Mouse (Mus musculus): ENCODE data around the gene Podxl2. TPM values are rescaled to one million over a fixed set of nuclear protein-coding genes. Genes with fewer than 3 reads are reported as not detected.

The Podxl2 gene
- total RNA-seq, 2 experiments from 2014 or later, result 0.92 TPM; not detected in 1

DNA sequence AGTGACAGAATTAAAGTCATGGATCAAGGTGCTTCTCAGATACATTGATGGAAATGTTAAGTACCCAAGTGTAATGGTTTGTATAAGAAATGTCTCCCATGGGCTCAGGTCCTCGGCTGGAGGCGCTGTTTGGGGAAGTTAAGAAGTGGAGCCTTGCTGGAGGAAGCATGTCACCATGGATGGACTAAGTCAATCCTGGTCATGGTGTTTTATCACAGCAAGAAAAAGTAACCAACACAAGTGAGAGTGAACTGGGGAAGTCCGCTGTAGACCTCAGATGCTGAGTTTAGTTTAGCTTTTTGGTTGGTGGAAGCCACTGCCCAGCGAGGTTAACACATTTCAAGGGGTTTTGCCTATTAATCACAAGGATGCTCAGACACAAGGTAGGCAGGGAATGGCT lies 45.3 kb downstream of the Podxl2 start:
- ATAC-seq (replicated peaks; ENCODE audit: poor library complexity), result no peak

DNA sequence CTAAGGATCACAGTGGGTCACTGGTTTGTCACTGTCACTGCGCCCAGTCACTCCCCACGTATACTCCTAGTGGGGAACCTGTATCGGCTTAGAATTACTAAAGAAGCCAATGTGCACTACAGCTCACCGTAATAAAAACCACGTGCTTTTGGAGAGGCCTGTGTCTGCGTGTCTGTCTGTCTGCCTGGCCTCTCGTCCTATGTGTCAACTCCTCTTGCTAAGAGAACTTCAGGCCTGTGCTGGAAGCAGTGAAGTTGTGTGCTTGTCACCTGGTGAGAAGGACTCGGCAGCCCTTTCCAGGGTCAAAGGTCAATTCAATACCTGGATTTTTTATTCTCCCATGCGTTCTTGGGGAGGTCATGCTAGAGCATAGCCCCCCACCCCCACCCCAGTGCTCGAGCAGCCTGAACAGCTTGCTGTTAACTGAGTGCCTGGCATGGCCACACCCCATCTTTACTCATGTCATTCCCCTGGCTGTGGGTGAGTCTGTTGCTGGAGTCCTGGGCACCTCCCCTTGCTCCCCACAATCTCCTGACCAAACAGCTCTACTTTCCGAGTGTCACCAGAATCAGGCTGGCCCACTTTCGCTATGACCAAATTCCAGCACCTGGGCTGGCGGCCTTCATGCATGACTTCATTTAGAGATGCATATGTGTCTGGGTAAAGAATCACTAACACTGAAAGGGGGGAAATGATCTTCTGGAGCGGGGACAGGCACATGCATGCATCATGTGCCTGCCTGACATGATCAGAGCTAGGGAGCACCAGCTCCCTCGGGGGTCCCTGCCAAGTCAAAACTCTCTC lies 46.4 kb downstream of the Podxl2 start:
- no peak for ATAC-seq (replicated peaks; ENCODE audit: poor library complexity)

DNA sequence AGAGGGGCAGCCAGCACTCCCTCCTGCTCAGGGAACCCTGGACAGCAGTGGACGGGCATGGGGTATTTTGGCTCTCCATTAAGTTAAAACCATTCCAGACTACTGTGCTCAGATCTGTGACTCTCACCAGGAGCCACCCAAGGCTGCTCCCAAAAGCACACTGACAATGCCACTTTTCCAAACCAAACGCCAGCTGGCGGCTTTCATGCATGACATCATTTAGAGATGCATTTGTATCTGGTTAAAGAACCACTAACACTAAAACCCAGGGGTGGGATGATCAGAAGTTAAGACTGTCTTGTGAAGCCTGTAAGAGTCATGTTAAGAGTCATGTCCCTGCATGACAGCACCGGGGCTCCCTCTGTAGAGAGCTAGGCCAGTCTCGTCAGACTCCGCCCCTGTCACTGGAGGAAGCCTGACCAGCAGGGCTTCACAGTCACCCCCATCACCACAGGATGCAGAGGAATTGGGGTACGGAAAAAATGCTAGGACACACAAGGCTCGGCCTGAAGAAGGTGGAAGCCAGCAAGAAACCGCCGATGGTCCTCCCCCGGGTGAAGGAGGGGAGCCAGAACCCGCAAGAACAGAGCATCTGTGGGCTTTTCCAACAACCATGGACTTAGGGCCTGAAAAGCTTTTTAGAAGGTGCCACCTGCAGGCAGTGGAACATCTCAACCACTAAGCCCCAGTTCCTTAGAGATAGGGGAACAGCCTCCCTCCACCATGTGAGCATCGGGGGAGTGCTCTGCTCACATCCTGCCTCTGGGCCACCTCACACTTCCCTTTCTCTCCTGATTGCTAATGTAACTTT lies 47.2 kb downstream of the Podxl2 start:
- ATAC-seq (replicated peaks; ENCODE audit: poor library complexity), result peak; percentile 69

DNA sequence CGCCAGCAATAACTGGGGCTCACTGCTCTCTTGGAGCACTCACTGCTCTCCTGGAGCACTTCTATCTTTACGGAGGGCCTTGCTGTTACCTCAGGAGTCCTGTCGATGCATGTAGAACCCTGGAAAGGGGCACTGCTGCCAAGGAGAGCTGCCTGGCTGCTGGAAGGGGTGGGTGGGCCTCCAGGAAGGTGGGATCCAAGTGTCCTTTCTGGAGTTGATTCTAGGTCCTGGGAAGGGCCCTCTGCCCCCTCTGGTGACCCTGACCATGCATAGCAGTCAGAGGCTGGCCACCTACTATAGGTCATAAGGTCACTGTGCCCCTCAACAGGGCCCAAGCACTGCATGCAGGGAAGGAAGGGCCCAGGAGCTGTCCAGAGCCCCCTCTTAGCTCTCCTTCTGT lies 47.9 kb downstream of the Podxl2 start:
- ATAC-seq (replicated peaks; ENCODE audit: poor library complexity), result no peak

DNA sequence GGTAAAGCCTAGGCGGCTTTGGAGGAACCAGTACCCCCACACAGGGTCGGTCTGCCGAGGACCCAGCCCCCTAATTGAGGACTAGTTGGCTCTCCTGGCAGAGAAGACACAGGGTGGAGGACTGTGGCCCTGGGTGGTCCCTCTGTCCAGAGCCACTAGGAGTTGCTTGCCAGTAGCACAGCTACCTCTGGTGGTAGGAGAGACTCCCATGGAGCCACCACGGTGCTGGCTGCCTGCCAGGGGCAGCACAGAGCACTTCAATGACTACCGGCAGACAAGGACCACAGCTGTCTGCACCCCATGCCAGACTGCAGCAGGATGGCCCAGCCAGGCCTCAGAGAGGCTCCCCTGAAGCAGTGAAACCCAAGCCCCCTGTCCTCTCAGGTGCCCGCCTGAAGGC lies 48.3 kb downstream of the Podxl2 start:
- peak; percentile 47 for ATAC-seq (replicated peaks; ENCODE audit: poor library complexity)

DNA sequence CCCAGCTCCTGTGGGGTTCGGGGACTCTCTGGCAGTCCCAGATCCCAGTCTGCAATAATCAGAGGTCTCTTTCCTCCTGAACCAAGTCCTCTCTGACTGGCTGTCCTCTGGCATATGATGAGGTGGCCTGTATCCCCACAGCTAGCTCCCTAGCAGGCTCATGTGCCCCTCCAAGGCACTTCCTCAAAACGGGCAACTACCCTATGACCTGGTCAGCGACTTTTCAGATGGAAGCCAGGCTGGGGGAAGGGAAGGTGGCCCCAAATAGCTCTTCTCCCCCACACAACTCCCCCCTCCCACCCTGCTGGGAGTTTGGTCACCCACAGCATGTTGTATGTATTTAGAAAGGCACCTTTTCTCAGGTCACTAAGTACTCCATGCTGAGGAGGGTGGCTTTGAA lies 48.8 kb downstream of the Podxl2 start:
- no peak for ATAC-seq (replicated peaks; ENCODE audit: poor library complexity)

DNA sequence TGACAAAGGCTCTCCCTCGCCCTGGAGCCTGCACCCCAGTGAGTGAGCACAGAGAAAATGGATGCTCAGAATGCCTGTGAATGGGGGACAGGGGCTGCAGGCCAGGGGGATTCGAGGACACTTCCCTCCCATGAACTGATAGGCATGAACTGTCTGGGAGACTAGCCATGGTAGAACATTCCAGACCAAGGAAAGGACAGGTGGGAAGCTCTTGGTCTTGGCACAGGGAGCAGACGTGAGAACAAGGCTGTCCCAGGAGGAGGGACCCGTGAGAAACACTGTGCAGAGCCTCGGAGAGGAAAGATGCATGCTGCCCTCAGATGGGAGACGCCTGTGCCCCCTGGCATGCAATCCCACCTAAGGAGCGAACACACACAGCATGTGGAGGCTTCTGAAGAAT lies 50.7 kb downstream of the Podxl2 start:
- ATAC-seq (replicated peaks; ENCODE audit: poor library complexity), result no peak

DNA sequence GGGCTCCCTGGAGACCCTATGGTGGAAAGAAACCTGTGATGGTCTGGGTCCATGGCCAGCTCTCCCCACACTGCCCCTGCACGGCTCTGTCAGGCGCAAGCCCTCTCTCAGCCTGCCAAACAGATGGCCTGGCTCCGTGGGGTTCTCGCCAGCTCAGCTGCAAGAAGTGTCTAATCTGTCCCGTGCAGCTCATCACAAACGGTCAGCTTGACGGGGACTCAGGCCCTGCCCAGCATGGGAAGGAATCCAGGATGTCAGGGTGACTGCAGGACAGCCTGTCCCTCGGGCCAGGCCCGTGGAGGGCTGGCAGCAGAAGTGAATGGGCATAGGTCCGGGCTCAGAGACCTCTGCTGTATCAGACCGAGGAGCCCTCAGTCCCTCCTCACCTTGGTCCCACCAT lies 52.9 kb downstream of the Podxl2 start:
- no peak for ATAC-seq (replicated peaks; ENCODE audit: poor library complexity)

DNA sequence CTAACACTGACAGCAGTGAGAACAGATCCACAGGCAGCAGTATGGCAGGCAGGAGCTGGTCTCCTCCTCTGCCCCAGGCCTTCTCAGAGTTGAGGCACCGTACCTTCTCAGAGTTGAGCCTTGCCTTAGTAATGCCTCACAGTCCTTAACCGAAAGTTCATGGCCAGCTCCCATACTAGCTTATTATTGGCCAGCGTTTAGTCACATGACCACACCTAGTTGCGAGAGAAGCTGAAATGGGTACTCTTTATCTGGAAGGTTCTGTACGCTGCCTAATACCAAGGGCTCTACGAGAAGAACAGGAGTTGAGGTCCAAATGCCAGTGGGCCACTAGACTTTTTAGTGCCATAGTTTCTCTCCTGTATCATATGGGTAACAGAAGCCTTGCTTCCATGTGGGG lies 53.5 kb downstream of the Podxl2 start:
- ATAC-seq (replicated peaks; ENCODE audit: poor library complexity), result no peak

DNA sequence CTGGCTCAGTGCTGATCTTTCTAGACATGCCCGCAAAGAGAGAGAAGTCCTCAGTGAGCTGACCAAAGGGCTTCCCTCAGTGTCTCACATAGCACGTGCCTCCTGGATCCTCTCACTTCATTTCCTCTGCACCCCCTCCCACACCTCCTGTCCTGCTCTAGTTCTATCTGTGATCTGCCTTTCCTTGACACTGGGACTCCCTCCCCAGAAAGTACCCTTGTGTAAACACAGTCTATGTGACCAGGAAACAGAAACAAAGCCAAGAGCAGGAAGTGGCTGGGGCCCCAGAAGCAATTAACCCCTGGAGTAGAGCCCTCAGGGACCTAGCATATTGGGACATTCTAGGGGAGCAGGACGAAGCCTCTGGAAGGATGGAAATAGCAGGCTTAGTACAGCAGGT lies 54.0 kb downstream of the Podxl2 start:
- peak; percentile 45 for ATAC-seq (replicated peaks; ENCODE audit: poor library complexity)

DNA sequence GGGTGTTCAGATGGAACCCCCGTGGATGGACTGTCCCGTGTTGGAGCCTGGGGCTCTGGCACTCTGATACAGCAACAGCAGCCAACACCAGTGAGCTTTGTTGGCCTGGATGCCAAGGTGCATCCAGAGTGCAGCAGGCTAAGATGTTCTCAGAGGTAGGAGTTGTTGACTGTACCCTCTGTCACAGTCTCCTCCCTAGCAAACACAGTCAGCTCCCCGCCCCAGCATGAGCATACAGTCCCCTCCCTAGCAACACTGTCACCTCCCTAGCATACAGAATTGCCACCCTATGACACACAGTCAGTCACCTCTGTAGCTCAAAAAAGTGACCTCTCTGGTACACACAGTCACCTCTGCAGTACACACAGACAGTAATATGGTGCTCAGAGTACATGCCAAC lies 57.9 kb downstream of the Podxl2 start:
- ATAC-seq (replicated peaks; ENCODE audit: poor library complexity), result no peak

DNA sequence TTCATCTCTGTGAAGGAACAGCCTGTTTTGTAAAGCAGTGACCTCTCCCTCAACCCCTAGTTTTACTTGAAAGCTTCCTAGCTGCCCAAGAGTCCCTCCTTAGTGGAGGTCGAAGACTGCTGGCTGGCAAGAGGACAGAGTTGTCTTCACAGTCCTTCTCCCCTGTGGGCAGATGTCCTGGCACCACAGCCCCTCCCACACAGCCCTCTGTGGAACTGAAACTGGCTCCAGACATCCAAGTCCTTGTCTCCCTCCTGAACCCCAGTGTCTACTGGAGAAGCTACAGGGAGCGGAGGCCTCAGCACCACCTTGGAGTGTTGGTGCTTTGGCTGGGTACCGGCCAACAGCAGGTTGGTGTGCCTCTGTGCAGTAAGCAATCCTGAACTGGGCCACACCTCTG lies 59.4 kb downstream of the Podxl2 start:
- ATAC-seq (replicated peaks; ENCODE audit: poor library complexity), result no peak

DNA sequence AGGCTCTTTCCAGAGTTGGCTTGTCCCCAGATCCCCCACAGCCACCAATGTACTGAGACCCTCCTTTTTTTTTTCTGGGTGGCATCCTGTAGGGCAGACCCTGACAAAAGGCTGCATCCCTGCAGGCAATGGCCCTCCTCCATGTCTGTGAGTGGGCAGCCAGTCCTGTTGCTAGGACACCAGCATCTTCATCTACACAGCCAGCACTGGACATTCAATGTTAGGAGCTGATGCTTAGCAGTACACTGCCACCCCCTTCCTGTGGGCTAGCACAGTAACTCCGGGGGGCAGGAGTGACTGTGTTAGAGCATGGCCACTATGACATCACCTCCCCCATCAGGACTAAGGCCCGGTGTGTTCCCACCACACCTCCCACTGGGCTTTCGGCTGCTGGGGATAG lies 59.8 kb downstream of the Podxl2 start:
- no peak for ATAC-seq (replicated peaks; ENCODE audit: poor library complexity)

DNA sequence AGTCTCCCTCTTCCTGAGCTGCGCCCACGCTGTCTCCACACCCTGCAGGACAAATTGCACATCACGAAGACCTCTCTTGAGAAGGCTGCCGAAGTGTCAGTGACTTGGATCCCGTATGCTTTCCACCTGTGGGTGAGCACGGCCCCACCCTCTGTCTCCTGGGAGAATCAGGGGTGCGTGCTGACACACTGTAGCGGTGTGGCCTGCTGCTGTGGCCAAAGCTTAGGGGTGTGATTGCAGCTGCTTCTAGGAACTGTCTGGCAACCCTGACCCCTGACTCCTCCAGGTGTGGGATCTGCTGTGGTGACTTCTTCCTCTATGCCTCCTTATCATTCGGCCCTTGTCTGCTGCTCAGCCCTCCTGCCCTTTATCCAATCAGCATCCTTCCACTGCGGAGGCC lies 61.0 kb downstream of the Podxl2 start:
- no peak for ATAC-seq (replicated peaks; ENCODE audit: poor library complexity)

DNA sequence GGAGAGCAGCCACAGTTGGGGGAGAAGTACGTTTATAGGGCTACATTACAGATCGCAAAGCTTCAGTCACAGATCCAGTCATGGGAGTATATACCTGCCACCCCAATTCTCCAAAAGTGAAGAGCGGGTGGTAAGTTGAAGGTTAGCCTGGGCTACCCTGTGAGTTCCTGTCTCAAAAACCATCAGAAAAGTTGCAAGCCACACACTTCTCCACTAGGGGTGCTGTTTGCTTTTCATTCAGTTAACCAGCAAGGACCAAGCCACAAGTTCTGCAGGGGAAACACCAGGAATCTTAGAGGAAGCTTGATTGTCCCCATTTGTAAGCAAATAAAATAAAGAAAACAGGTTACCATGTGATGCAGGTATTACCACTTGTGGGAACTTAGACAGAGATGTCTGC lies 62.0 kb downstream of the Podxl2 start:
- peak; percentile 81 for ATAC-seq (replicated peaks; ENCODE audit: poor library complexity)

DNA sequence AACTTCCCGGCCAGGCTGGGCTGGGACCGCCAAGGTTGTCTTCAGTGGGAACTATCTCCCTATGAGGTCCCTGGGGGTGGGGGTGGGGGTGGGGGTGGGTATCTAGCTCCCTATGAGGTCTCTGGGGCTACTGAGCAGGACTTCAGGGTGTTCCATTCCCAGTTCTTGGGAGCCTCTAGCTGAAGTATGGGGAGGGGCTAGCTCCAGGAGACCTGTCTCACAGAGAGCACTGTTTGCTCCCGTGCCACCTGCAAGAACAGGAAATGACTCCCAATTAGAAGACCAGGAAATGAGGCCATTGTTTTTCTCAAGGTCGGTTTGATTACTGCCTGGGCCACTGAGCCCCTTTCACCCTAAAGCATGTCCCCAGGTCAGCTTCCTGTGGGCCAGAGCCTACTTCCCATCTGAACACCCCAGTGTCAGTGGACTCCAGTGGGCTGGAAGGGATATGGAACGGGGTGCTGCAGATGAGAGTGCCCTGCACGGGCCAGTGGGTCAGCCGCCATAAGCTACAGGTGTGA lies 62.9 kb downstream of the Podxl2 start:
- ATAC-seq (replicated peaks; ENCODE audit: poor library complexity), result no peak

DNA sequence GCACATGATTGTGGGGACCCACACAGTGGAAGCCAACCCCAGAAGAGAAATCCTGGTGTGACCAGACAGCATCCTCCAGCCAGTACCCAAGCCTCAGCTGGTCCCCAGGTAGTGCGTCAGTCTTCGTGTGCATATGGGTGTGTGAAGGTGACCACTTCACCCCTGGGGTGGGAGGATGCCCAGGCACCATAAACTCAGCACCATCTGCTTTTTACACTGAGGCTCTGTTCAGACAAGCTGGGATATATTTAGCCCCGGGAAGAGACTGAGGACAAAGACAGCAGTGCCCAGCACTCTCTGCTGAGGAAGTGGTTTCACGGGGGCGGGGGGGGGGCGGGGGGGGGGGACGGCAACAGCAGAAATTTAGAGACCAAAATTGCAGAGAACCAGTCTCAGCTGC lies 63.4 kb downstream of the Podxl2 start:
- peak; percentile 24; the same call in 1 of the 2 replicates for ATAC-seq (replicated peaks; ENCODE audit: poor library complexity)

DNA sequence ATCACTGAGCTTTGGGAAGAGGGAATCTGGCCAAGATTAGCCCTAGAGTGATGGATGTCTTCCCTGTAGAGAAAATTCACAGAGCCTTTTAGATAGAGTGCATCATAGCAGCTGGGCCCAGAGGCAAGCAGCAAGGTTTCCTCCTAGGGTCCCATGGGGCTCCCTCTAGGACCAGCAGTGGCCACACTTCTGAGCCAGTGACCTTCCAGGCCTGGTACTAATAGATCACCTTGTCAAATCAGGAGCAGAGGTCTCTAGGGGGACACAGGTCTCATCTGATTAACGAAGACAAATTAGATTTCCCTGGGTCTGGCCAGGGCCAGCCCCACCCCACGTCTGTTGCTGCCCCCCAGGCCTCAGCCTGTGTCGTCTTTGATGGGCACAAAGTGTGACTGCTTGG lies 64.6 kb downstream of the Podxl2 start:
- no peak for ATAC-seq (replicated peaks; ENCODE audit: poor library complexity)

DNA sequence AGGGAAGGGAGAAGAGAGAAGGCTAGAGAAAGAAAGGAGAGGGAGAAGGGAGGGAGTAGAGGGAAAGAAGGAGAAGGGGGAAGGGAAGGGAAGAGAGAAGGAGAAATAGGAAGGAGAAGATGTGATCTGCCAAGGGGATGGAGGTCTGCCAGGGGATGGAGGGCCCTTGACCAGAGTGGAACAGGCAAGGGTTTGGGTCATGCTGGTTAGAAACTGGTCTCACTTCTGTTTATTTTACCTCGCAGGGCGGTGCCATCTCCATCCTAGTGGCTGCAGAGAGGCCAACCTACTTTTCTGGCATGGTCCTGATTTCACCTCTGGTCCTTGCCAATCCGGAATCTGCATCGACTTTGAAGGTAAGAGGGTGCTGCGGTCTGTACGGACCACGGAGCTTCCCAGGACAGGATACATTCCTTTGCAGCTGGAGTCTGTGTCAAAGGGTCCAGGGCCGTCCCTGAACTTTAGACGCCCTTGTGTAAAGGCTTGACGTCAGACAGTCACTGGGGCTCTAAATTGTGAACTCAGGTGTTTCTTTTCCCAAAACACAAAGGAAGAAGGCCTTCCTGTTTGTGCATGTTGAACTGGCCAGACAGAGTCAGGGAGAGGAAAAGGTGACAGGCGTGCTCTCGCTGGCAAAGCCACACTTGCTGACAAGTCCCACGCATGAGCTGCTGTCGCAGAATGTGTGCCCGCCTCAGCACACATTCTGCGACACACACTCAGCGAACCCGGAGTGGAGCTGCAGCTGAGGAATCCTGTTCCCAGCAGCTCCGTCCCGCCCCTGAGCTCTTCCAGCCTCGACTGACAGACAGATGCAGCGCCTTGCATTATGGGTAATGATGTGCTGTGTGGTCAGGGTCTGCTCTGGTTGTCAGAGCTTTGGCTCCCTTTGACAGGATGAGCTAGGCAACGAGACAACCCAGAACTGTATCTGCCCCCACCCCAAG lies 65.5 kb downstream of the Podxl2 start:
- ATAC-seq (replicated peaks; ENCODE audit: poor library complexity), result no peak

DNA sequence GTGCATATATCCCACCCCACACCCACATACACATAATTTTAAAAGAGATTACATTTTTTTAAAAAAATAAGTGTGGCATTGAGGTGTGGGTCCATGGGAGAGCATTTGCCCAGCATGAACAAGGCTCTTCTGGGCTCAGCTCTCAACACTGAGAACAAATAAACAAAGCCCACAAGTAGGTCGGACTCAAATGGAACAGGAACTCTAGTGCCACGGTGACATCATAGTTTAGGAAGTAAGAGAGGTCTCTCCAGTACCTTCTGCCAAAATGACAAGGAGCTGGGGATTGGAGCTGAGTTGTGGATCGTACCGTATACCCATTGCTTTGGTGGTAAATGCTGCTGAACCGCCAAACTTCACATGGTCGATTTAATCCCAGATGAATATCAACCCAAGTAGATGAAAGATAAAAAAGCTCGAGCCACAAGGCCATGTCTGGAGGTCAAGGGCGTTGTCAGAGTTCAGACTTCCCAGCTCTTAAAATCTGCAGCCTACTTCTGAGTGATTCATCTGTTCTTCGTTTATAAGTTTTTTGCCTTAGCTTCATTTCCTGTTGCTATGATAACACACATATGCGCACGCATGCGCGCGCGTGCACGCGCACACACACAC lies 69.8 kb downstream of the Podxl2 start:
- ATAC-seq (replicated peaks; ENCODE audit: poor library complexity), result no peak

All from megakaryocyte progenitor cell, adult 5-6 weeks (primary cell).